Mouse (Mus musculus) liver, embryonic 18 days (tissue): ENCODE results near the gene H2-M10.5. TPM values are rescaled to one million over a fixed set of nuclear protein-coding genes. Genes with fewer than 3 reads are reported as not detected.

Experiments
- polyA plus RNA-seq: library from polyadenylated mRNA; depleted of rRNA; stranded (reverse); fragments of >200 nt; gene quantifications from 2 replicates; pipeline ENCODE4 v1.2.3, GENCODE M21; 2012; rRNA removed

H2-M10.5 gene
- polyA plus RNA-seq: not detected in 2 replicates

GRCm38 (mm10) chr17:36772610-36773009 is at the start of gene H2-M10.5:
Gene H2-M10.5 (plus strand): TSS chr17:36772910.

GRCm38 (mm10) chr17:36811871-36812270 is 39.2 kb downstream of the H2-M10.5 start, which contains the start of gene H2-M10.6:
Gene H2-M10.6 (plus strand): TSS chr17:36812171.

Other genes with a start within 250 kb of the H2-M10.5 start
- not detected in 2 replicates for gene H2-M11, start 225.8 kb upstream of the H2-M10.5 start, polyA plus RNA-seq
- gene H2-M9, start 130.2 kb upstream of the H2-M10.5 start, polyA plus RNA-seq: not detected in 2 replicates
- gene H2-M1, start 100.7 kb upstream of the H2-M10.5 start, polyA plus RNA-seq: not detected in 2 replicates
- not detected in 2 replicates for gene H2-M10.6, start 39.3 kb downstream of the H2-M10.5 start, polyA plus RNA-seq
- 19.4 and 23.3 TPM in 2 replicates for gene Trim26, start 64.2 kb downstream of the H2-M10.5 start, polyA plus RNA-seq
- 0.25 and 0.42 TPM in 2 replicates for gene Trim15, start 94.3 kb downstream of the H2-M10.5 start, polyA plus RNA-seq
- 37.1 and 43.0 TPM in 2 replicates for gene Trim10, start 96.7 kb downstream of the H2-M10.5 start, polyA plus RNA-seq
- 0.01 TPM in 1 of 2 replicates, not detected in the other for gene Trim40, start 117.2 kb downstream of the H2-M10.5 start, polyA plus RNA-seq
- 0.04 TPM in 1 of 2 replicates, not detected in the other for gene Trim31, start 125.2 kb downstream of the H2-M10.5 start, polyA plus RNA-seq
- 0.05 and 0.07 TPM in 2 replicates for gene Rnf39, start 170.0 kb downstream of the H2-M10.5 start, polyA plus RNA-seq
- gene Ppp1r11, start 178.8 kb downstream of the H2-M10.5 start, polyA plus RNA-seq: 31.3 and 33.2 TPM in 2 replicates
- gene Znrd1, start 185.6 kb downstream of the H2-M10.5 start, polyA plus RNA-seq: 15.5 and 17.6 TPM in 2 replicates
- gene Znrd1as, start 185.7 kb downstream of the H2-M10.5 start, polyA plus RNA-seq: 3.4 and 4.2 TPM in 2 replicates
- not detected in 2 replicates for gene 2410137M14Rik, start 208.3 kb downstream of the H2-M10.5 start, polyA plus RNA-seq
- 0.08 and 0.10 TPM in 2 replicates for gene H2-M5, start 216.6 kb downstream of the H2-M10.5 start, polyA plus RNA-seq
- 4.5 and 5.2 TPM in 2 replicates for gene Zfp57, start 228.3 kb downstream of the H2-M10.5 start, polyA plus RNA-seq